Mouse (Mus musculus) stomach, postnatal 0 days (tissue): ENCODE measurements around the gene Os9. TPM values are rescaled to one million over a fixed set of nuclear protein-coding genes. Genes with fewer than 3 reads are reported as not detected.

ENCODE experiments used
- ATAC-seq: fragments of 200-750 bp; cut with Nextera tagmentation; 2 replicates; pipeline ENCODE4 v1.8.0; 2017; ENCODE audit not compliant: low FRiP score, low TSS enrichment
- DNase-seq: peaks from one replicate; pipeline ENCODE4 v3.0.0-alpha.2; 2016; ENCODE audit warnings: low spot score
- H3K27ac ChIP-seq: fragments of 300-500 bp; sonication (generic); replicated peaks from 2 replicates; pipeline ENCODE4 v1.5.1; 2014; ENCODE audit warnings: mild to moderate bottlenecking, control low read depth
- H3K27me3 ChIP-seq: fragments of 300-500 bp; sonication (generic); 2 replicates; pipeline ENCODE4 v1.6.1; 2014; ENCODE audit warnings: low read length; ENCODE audit not compliant: control insufficient read depth, insufficient read depth
- H3K36me3 ChIP-seq: fragments of 300-500 bp; sonication (generic); 2 replicates; pipeline ENCODE4 v1.6.1; 2014; ENCODE audit warnings: low read length, mixed read lengths; ENCODE audit not compliant: control insufficient read depth, insufficient read depth
- H3K4me1 ChIP-seq: fragments of 300-500 bp; sonication (generic); replicated peaks from 2 replicates; pipeline ENCODE4 v1.6.1; 2014; ENCODE audit warnings: antibody characterized with exemption; ENCODE audit not compliant: control insufficient read depth, insufficient read depth
- H3K4me2 ChIP-seq: fragments of 300-500 bp; sonication (generic); replicated peaks from 2 replicates; pipeline ENCODE4 v1.6.1; 2014; ENCODE audit warnings: low read depth, mild to moderate bottlenecking, control low read depth, moderate library complexity
- H3K4me3 ChIP-seq: fragments of 300-500 bp; sonication (generic); 2 replicates; pipeline ENCODE4 v1.5.1; 2014; ENCODE audit warnings: low read depth, low read length, control low read depth
- H3K9ac ChIP-seq: fragments of 300-500 bp; sonication (generic); 2 replicates; pipeline ENCODE4 v1.6.1; 2014; ENCODE audit warnings: mild to moderate bottlenecking, low read length, control low read depth, mixed read lengths
- H3K9me3 ChIP-seq: fragments of 300-500 bp; sonication (generic); 2 replicates; pipeline ENCODE4 v1.6.1; 2016; ENCODE audit warnings: low read length; ENCODE audit not compliant: control insufficient read depth
- CTCF ChIP-seq: IDR thresholded peaks from 2 replicates; pipeline ENCODE4 v1.5.1; 2016; ENCODE audit warnings: antibody characterized with exemption, low read depth, mild to moderate bottlenecking, moderate library complexity
- EP300 ChIP-seq: optimal IDR thresholded peaks from 2 replicates; pipeline ENCODE3; 2016; ENCODE audit warnings: antibody characterized with exemption
- WGBS: fragments of 180-500 bp; shearing (Covaris S2); extraction: QIAGEN DNeasy Blood & Tissue Kit; methylation state at CpG from one replicate; pipeline ENCODE4 v1.1.7; 2014; 5-methylcytosine and 5-hydroxymethylcytosine counted together
- polyA plus RNA-seq: library from polyadenylated mRNA; unstranded; fragments of >200 nt; fragmentation: Nextera tagmentation; extraction: Ambion mirVana; gene quantifications from 2 replicates; pipeline ENCODE4 v1.2.1, GENCODE M21; 2015

The Os9 gene
- polyA plus RNA-seq, 1 experiment from 2014 or later = 81.9 TPM

- no peak for DNase-seq
- no peak overlapping the region for H3K4me2 ChIP-seq
- no peaks in the 10 kb centered on the region for H3K36me3 ChIP-seq
- no peaks in the 10 kb centered on the region for H3K9me3 ChIP-seq
- 55% methylated on average over 5 of the region's 5 CpGs for WGBS
- H3K4me1 ChIP-seq = no peaks in the 10 kb centered on the region
- H3K27ac ChIP-seq = no peak overlapping the region
- H3K4me3 ChIP-seq = no peak overlapping the region
- no peaks in the 10 kb centered on the region for H3K27me3 ChIP-seq
- H3K9ac ChIP-seq = no peak overlapping the region
- ATAC-seq = no peak
- TF ChIP-seq CTCF (no peak), EP300 (no peak)
Observed at GRCm38 (mm10) chr10:127126579-127126978, 5.6 kb upstream of the Os9 start.

- H3K4me1 ChIP-seq = no peaks in the 10 kb centered on the region
- H3K36me3 ChIP-seq = no peaks in the 10 kb centered on the region
- no peak overlapping the region for H3K4me2 ChIP-seq
- H3K27ac ChIP-seq = no peak overlapping the region
- 70% methylated on average over 9 of the region's 9 CpGs for WGBS
- H3K9me3 ChIP-seq = no peaks in the 10 kb centered on the region
- ATAC-seq = no peak
- peak; percentile 75 for TF ChIP-seq CTCF
- TF ChIP-seq EP300 = no peak
- H3K9ac ChIP-seq = no peak overlapping the region
- no peak for DNase-seq
- no peak overlapping the region for H3K4me3 ChIP-seq
- H3K27me3 ChIP-seq = no peaks in the 10 kb centered on the region
Observed at GRCm38 (mm10) chr10:127125210-127126001, 4.5 kb upstream of the Os9 start.

GRCm38 (mm10) chr10:127123436-127123805 is 2.5 kb upstream of the Os9 start:
- Histone ChIP-seq H3K27ac (peak overlapping the region; percentile 35; the same call in 1 of the 2 replicates), H3K4me2 (peak overlapping the region; percentile 40), H3K4me3 (no peak overlapping the region), H3K4me1 (no peaks in the 10 kb centered on the region), H3K27me3 (no peaks in the 10 kb centered on the region), H3K9me3 (no peaks in the 10 kb centered on the region), H3K9ac (no peak overlapping the region), H3K36me3 (peaks cover 8% of the 10 kb centered on the region)
- WGBS = 13% methylated on average over 4 of the region's 4 CpGs
- ATAC-seq (no peak), DNase-seq (peak; percentile 68)
- TF ChIP-seq CTCF = peak; percentile 86
- no peak for TF ChIP-seq EP300

GRCm38 (mm10) chr10:127122784-127123435 is 2.0 kb upstream of the Os9 start:
- Histone ChIP-seq H3K9me3 (no peaks in the 10 kb centered on the region), H3K4me2 (peak overlapping the region; percentile 40), H3K4me1 (no peaks in the 10 kb centered on the region), H3K9ac (no peak overlapping the region), H3K4me3 (no peak overlapping the region), H3K27ac (peak overlapping the region; percentile 35), H3K27me3 (no peaks in the 10 kb centered on the region), H3K36me3 (peaks cover 11% of the 10 kb centered on the region)
- TF ChIP-seq EP300 = no peak
- TF ChIP-seq CTCF = no peak
- WGBS = 15% methylated on average over 13 of the region's 13 CpGs
- peak; percentile 36; the same call in 1 of the 2 replicates for ATAC-seq
- DNase-seq = peak; percentile 80

GRCm38 (mm10) chr10:127122018-127122417 is 1.1 kb upstream of the Os9 start:
- no peak overlapping the region for H3K9ac ChIP-seq
- no peaks in the 10 kb centered on the region for H3K4me1 ChIP-seq
- ATAC-seq (no peak), DNase-seq (no peak)
- H3K4me3 ChIP-seq = no peak overlapping the region
- no peak overlapping the region for H3K4me2 ChIP-seq
- TF ChIP-seq EP300 (no peak), CTCF (no peak)
- 86% methylated on average over 3 of the region's 3 CpGs for WGBS
- peaks cover 16% of the 10 kb centered on the region for H3K36me3 ChIP-seq
- no peaks in the 10 kb centered on the region for H3K9me3 ChIP-seq
- no peak overlapping the region for H3K27ac ChIP-seq
- H3K27me3 ChIP-seq = no peaks in the 10 kb centered on the region
